Mouse (Mus musculus) ovary, adult 18-20 months (tissue): Measurements from ENCODE around the gene Polr3g.
"Not testable (repeated sequence)": the region's sequence is repeated elsewhere in the genome, so short reads cannot be mapped to it uniquely, and the experiment has no call there.

Experiments
- DNase-seq: peaks from one replicate; pipeline ENCODE4 v3.0.0; 2022; ENCODE audit warnings: low spot score, mixed read lengths

The Polr3g gene

GRCm38 (mm10) chr13:81629395-81629794, 81.4 kb downstream of the Polr3g start:
- no peak for DNase-seq

GRCm38 (mm10) chr13:81628631-81629190, 82.1 kb downstream of the Polr3g start:
- no peak for DNase-seq

- DNase-seq, result not testable (repeated sequence)
These were observed 83.0 kb downstream of the Polr3g start for GRCm38 (mm10) chr13:81627861-81628260.
